Mouse (Mus musculus): ENCODE results near the gene 2010111I01Rik.

Gene 2010111I01Rik

DNA sequence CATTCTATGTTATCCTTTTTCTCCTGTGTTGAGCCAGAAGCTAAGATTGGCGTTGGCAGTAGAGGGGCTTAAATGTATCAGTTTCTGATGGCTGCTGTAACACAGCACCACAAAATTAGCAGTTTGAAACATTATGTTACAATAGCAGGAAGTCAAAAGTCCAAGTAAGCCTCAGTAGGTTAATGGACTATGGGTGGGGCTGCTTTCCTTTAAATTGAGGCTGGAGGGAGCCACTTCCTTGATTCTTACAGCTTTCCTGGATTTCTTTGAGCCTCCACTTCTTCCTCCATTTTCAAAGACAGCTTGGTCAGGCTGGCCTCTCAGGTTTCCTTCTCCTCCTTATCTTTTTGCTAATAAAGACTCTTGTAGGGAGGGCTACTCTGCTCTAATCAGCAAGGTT lies 304.1 kb downstream of the 2010111I01Rik start:
- no peak for DNase-seq

DNA sequence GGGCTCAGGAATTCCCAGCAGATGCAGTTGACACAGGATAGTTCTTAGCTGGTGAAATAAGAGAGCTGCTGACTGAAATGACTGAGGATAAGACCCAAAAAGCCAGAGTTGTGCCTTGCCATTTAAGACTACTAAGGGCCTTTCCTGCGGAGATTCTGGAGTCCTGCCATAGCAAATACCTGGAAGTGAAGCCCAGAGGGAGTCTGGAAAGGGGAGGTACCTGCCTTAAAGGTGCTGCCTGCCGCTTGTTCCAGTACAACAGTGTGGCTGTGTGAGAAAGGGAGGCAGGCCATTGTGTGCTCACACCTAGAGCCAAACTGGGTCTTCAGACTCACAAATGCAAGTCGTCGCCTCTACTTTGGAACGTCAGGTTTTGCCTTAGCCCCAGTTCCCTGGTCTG lies 305.5 kb downstream of the 2010111I01Rik start:
- no peak for DNase-seq

DNA sequence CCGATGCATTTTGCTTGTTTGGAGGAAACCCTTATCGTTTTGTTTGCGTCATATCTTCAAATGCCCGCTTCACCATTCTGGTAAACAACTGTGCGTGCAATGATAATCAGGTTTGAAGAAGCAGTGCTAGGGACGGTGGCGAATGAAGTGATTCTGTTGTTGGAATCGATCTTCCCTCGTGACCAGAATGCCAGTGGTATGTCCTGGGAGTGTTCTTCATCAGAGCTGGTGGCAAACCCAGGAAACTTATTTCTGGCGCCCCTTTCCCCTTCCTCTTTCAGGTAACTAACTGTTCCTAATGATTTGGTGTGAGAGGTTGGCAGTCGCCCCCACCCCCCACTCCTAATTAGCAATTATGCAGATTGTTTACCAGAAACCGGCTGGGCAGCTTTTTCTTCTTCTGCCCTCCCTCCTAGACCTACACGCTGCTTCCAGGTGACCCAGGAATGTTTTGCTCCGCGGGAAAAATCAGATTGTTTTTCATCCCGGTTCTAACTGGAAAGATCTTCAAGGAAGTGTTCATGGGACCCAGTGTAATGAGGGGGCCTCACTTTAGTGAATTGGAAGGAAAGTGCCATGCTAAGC lies 307.4 kb downstream of the 2010111I01Rik start:
- peak in 1 of 2 experiments; percentile 59 for DNase-seq

DNA sequence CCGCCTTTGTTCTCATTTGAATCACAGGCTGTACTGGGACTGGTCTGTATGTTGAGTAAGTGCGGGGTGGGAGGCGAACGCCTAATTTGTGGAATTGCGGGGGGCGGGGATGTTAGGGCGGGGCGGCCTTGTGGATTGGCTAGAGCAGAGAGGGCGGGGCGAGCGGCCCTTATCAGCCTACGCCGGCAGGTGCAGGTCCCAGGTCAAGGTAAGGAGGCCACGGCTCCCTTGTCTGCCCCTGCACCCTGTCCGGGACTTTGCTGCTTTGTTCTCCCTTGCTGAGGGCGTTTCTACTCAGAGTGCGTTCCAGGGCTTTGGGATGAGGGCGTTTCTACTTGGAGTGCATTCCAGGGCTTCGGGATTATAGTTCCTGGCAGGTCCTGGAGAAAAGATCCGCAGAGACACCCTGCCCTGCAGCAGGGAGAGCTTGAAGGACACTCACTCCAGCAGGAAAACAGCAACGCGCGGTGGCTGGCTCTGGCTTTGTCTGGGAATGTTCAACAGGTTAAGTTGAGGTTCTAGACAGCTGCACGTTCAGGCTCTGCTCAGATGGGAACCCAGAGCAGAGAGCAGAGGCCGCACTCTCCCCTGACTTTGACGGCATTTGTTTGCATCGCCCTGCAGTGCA lies 308.0 kb downstream of the 2010111I01Rik start:
- DNase-seq: peak; percentile 82 to 89

DNA sequence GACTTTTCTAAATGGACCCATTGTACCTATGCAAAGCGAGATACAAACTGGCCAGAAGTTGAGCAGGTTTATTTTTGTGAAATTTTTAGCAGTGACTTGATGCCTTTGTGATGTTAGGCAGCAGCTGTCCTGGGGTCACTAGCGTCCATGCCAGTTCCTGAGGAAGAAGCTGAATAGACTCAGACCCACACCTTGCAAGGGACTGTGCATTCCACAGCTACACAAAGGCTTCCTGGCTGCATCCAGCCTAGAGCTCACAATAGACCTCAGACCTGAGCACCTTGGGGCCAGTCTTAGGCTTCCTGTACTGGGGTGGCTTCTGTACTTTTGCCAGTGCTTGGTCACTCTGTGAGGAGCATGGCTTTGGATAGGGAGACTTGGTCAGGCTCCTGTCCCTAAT lies 309.2 kb downstream of the 2010111I01Rik start:
- DNase-seq: no peak

DNA sequence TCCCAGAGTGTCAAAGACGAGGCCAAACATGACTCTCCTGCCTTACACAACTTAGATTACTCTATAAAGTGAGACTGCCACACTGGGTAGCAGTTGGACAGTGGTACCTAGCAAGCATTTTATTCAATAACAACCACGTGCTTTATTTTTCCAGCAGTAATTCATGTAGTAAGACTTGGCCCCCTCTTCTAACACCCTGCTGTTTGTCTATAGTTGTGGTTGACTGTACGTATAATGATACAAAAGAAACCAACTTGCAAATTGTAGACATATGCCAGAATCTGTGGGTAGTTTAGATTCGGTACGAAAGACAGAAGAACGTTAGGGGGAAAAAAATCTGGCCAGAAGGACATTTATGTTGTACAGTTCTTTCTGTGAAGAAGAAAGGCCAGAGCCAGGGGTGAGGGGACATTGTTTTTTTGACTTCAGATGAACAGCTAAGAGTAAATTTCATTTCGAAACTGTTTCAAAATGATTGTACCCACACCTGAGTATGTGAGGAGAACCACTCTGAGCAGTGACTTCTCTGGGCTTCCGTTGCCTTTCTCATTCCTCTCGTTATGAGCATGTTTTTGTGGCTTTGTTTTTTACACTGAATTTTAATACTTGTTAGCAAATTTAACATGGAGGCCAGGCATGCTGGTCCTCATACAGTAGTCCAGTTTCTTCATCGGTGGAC lies 309.9 kb downstream of the 2010111I01Rik start:
- DNase-seq: no peak

DNA sequence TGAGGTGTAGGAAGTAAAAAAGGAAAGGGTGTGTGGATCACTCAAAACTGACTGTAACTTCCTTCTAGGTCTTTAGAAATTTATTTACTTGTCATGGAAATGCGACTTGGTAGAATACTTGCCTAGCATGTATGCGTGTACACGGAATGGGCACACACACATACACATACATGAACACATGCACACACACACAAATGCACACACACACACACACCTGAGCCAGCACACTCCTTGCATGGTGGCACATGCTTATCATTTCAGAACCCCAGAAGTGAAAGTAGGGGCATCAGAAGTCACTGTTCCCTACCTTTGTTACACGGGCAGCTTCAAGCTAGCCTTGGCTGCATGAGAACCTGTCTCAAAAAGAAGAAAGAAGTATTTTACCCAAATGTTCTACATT lies 311.7 kb downstream of the 2010111I01Rik start:
- DNase-seq: no peak

DNA sequence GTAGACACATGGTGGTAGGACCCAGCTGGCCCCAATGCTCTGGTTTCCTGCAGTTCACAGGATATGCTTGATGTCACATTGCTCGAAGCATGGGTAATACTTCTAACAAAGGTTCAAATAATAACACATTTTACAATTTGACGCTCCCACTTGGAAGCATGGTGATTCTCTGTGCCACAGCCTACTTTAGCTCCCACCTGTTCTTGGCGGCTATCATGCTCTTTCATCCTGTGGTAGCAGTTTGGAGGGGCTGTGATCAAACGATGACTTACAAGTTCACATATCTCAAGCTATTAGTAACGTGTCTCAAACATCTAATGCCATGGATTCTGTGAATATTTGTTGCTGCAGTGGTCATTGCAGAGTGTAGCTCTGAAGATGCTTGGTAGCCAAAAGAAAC lies 312.6 kb downstream of the 2010111I01Rik start:
- DNase-seq: no peak

DNA sequence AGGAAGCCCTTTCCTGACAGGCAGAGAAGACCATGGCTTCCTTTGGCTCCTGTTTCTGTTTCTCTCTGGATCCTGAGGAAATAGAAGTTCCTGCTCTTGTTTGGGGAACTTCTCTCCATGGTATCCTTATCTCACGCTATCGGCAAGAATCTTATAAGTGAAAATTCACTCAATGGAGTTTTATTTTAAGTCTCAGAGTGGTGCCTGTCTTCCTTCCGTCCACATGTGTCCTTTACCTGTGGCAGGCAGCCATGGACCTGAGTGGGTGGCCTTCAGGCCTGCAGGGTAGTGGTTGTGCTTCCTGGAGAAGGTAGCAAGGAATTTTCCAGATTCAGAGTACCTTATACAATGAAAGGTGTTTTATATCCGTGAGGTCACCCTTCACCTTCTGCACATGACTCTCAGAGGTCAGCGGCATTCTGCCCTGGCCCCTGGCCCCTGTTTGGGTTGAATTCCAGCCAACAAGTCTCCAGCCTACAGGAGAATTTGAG lies 313.5 kb downstream of the 2010111I01Rik start:
- no peak for DNase-seq

DNA sequence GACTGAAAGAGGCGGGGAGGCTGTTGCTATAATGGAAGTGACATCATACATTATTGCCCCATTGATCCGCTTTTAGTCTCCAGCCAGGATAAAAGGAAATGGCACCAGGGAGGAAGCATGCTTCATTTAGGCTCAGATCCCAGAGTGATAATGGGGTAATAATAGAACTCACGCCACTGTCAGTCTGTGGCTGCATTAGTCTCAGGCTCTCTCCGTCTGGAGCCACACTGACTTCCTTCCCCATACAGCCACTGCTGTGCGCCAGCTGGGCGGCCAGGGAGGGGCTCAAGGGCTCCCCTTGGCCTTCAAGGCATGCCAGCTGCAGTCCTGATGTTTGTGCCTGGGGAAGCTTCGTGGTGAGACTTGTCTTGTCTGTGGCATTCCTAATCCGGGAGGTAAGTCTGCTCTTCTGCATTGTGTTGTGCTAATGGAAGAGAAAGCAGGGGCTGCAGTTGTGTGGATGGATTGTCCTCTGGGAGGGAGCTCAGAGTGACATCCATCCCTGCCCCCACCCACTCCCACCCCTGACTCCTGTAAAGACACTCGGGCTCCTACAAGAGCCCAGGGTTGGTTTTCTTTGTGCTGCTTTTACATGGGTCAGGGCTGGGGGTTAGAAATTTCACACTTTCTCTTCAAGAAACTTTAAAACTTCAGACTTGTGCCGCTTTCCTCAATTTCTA lies 314.2 kb downstream of the 2010111I01Rik start:
- DNase-seq: peak; percentile 64 to 75

DNA sequence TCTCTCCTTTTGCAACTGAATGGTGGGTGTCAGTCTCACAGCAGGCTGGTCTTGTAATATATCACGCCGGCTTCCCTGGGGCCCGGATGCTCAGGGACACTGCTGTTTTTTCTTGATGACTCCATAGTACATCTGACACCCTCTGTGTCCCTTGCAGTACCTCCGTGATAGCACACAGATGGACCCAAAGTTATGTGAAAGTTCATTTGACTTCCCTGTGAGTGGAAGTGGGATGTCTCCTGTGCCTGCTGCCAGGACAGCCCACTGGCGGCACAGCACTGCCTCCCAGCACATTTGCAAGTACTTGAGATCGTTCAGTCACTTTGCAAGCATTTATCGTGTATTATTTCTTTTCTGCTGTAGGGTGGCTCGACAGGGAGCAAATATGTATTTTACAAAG lies 315.1 kb downstream of the 2010111I01Rik start:
- no peak for DNase-seq

DNA sequence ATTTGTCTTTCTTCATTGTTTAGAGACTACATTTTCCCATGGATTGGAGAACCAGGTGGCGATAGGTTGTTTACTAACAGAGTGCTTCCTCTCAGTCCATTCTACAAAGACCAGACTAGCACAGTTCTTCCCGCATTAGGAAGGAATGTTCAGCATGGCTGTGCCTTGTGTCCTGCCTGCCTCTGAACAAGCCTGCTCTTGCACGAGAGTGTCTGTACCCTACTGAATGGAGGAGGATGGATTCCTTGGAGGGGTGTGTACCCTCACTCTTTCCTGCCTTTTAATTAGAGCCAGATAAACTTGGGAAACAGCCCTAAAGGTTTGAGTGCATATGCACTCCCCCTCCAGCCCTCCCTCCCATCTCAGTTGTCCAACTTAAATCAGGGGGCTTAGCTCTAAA lies 315.7 kb downstream of the 2010111I01Rik start:
- DNase-seq: no peak

DNA sequence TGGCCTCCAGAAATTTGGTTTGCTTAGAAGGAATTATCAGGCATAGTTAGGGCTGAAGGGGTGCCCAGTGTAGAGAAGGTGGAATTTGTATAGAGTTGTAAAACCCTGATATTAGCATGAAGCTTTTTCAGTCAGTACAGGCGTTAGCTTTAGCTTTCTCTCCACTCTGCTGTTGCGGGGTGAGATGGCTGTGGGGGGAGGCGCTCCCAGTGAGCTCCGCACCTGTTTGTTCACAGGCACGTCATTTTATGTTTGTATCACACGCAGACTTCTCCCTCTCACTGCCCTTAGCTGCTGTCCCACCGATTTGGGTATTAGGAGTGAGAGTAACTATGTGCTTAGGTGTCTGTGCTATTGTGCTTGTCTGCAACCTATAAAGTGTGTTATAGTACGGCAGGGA lies 316.5 kb downstream of the 2010111I01Rik start:
- no peak for DNase-seq

DNA sequence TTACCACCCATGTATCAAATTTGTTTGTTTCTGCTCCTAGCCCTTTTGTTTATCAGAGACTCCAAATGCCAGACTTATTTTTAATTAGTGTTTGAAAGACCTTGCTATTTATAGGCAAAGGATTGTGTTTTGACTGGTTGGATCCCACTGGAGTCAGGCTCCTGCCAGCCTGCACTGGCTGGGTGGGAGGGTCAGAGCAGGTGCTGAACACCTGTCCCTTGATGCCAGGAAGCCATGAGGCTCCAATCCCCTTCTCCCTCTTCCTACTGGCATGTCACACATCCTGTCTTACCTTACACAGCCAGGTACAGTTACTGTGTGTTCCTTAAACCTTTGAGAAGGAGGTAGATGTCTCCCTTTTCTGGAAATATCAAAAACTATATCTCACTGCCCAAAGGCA lies 318.5 kb downstream of the 2010111I01Rik start:
- no peak for DNase-seq

DNA sequence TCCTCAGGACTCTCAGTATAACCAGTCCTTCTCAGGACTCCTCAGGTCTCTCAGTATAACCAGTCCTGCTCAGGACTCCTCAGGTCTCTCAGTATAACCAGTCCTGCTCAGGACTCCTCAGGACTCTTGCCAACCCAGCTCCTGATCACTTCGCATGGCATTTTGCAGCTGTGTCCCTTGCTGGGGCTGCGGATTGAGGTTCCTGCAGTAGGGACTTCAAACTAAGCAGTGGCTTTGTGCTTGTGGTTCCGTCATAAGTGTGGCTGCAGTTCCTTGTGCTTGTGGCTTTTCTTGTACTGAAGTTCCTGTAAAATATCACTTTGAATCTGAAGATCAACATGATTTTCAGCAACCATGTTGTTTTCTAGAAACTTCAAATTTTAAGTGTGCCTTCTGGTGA lies 320.1 kb downstream of the 2010111I01Rik start:
- no peak for DNase-seq

DNA sequence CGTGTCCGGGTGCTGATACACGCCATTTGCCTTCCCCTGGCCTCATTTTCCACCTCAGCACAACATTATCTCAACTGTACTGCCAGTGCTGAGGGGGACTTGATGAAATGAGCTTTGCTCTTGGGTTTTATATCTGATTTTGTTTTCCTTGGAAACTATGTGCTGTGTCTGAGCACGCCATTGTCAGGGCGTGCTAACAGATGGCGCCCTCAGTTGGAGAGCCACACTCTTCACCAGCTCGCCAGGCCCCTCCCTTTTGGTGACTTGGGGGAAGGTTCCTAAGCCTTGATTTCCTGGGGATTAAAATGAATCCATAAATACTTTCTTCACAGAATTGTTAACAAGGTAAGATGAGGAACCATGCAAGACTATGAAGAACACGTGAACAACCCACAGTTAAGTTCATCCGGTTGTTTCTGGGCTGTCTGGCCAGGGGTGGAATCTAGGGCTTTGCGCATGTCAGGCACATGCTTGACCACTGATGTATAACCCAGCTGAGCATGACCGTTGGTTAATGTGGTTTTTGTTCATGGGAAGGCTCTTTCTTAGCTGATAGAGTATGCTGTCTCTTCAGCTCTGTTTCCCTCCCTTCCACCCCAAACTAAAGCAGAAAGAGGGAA lies 321.9 kb downstream of the 2010111I01Rik start:
- no peak for DNase-seq

DNA sequence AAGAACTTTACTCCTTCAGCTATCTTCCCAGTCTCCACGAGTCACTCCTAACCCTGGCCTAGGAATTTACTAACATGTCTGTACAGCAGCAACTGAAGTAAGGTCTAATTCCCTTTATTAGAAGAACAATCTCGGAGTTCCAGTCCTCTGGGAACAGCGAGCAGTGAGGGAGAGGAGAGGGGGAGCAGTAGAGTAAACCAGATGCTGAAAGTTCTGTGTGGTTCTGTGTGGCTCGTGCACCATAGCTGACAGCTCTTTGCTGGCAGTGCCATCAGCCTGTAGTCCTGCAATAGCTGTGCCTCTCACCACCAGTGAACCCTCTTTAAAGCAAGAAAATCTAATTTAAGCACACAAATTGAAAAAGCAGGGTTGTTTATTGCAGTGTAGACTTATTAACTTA lies 324.5 kb downstream of the 2010111I01Rik start:
- DNase-seq: no peak

DNA sequence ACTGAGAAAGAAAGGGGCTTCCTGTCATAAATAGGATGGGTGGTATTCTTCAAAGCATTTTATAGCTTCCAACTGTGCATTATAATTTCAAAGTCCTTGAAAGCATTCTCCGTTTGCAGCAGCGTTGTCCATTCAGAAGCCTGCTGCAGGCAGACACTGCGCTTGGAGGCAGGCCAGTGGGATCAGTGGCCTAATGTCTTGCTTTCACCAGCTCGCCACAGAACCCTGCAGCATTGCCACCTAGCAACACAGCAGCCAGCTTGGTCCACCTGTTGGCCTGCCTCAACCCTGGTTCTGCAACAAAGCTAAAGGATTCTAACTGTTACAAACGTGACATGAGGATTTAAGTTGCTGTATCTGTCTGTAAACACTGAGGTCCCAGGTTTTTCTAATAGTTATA lies 325.0 kb downstream of the 2010111I01Rik start:
- DNase-seq: no peak

DNA sequence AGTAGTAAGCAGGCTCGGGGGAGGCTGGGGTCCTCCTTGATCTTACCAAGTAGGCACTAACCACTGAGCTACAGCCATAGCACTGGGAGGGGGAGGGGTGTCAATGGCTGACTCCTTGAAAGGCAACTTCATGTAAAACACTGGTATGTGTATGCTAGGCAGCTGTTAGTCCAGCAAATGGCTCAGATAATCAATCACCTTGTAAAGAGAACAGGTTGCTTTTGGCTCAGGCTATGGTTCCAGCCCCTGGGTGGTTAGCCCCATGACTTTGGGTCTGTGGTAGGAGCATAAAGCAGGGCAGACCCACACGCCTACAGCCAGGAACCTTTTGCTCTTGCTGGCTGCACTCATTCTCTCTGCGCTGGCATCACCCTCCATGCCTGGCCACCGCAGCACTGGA lies 325.4 kb downstream of the 2010111I01Rik start:
- DNase-seq: no peak

DNA sequence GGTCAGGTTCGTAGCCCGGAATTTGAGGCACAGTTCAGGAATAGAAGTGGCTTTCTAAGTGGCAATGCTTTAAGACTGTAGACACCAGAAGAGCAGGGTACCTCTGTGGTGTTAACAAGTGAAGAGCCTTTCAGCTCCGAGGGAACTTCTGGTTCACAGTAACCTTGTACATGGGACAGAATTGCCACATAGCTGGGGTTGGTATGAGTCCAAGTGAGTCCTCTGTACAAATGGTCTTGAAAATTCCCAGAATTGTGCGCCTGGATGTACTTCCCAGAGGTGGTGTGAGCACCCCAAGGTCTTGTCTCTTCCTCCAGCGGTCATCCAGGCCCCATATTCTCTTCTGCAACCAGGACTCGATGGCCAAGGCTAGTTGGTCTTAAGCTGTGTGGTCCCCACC lies 326.3 kb downstream of the 2010111I01Rik start:
- no peak for DNase-seq

DNA sequence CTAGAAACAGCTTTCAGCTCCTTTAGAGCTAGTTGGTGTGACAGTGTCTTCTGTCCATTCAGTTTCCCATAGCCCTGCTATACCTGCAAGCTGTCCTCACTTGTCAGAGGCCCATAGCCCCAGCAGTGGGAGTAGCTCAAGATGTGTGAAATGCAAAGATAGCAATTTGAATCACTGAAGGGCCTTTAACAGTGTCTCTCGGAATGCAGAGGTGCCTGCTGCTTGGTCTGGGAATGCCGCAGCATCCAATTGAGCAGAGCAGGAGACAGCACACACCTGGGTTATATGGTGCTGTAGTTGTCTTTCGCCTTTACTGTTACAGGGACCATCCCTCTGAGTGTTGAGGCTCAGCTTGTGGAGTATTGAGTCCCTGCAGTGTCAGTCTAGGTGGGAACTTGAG lies 329.0 kb downstream of the 2010111I01Rik start:
- DNase-seq: no peak

DNA sequence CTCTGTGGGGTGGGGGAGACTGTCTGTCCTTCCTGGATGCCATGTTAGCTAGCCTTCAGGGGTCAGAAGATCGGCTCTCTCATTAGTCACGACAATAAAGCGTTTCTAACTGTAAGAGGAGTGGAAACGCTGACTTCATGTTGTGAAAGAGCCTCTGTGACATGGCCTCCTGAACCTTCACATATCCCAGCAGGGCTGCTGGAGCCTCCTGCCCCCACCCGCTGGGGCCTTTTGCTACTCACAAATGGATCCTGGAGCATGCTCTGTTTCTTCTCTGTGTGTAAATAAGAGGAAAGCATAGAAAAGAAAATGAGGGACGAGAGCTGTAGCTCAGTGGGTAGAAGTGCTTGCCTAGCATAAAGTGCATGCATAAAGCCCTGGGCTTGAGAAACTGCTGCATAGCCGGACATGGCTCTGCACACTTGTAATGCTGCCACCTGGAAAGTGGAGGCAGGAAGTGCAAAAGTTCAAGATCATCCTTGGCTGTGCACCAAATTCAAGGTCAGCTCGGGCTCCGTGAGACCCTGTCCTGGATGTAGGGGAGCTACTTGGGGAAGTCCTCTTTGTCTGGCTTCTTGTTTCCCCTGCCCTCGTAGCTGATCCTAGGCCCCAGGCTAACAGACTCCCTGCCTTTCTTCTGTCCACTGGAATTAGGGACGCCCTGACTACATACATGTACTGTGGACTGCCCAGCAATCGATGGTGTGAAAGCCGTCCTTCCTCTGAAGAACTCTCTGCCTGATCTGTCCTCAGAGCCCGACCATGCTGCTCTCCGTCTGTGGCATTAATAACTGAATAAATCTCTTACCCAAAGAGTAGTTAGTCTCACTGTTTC lies 329.9 kb downstream of the 2010111I01Rik start:
- DNase-seq: peak; percentile 57 to 77
